Mouse (Mus musculus) megakaryocyte, embryonic 14.5 days (primary cell): ENCODE measurements around the gene Zfp740.

Source experiments
- FLI1 ChIP-seq: IDR thresholded peaks from 2 replicates; pipeline ENCODE4 v1.6.1; 2012; ENCODE audit warnings: low read length, inconsistent platforms, mixed read lengths
- GATA1 ChIP-seq: IDR thresholded peaks from 3 replicates; pipeline ENCODE4 v1.6.1; 2012; ENCODE audit warnings: mixed read lengths, low read length, inconsistent platforms, borderline replicate concordance

DNA sequence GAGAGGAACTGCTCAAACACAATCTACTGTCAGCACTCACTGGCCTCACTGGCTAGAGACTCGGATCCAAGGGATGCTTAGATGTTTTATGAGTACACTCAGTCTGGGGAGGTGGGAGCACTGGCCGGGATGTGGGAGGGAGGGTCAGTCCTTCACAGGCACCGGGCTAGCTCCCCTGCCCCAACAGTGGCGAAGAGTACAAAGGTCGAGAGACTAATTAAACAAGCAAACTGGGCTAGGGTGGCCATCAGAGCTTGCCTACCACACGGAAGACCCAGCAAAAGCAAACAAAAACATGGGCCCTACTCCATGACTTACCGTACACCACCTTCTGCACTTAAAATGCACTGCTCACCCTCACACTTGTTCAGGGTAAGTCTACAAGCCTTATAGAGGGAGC, 11.3 kb upstream of the Zfp740 start:
- TF ChIP-seq GATA1 (no peak), FLI1 (no peak)
